In the genomic region with DNA sequence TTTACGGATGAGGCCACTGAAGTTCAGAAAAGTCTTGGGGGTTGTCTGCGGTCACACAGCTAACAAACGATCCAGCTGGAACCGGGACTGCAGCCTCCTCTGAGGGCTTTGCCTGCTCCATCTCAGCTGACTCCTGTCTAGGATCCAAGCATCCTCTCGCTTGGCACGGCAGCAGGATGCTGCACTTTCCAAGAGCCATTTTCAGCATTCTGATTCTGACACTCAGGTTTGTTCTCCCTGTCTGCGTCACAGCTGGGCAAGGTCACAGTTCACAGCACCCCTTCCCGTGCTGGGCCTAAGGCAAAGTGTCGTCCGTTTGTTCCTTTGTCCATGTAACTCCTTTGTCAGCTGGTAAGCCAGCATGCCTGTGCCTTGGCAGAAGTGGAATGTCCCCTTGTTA, we compare ENCODE assay signal across 10 mouse cellular contexts.
DNase-seq lines count a peak whose midpoint lies in the region; ATAC-seq lines count a peak whose summit lies in the region.
"Had no signal": no experiment of that assay in that cellular context is flagged by ENCODE, and none has a peak within 500 bp of the region (broad histone marks: within the 10 kb centered on the region; RNA-seq: fewer than 3 reads in every experiment).

No protein-coding gene starts in this region.

- no peak overlapping the region for H3K4me3 ChIP-seq in heart, embryonic 10.5 days
- H3K4me3 ChIP-seq in midbrain, embryonic 11.5 days (ENCODE audit: low read depth, low read length), result no peak overlapping the region

- no peaks in the 10 kb centered on the region for H3K27me3 ChIP-seq in heart, embryonic 10.5 days (ENCODE audit: insufficient read depth, poor library complexity, severe bottlenecking)
- no peaks in the 10 kb centered on the region for H3K27me3 ChIP-seq in midbrain, embryonic 11.5 days (ENCODE audit: control insufficient read depth, insufficient read depth, low read length)

- 79% methylated on average over 10 of the region's 10 CpGs for WGBS in heart, embryonic 10.5 days
- WGBS in midbrain, embryonic 11.5 days, result 70% methylated on average over 10 of the region's 10 CpGs

- H3K9me3 ChIP-seq in heart, embryonic 10.5 days, result no peaks in the 10 kb centered on the region
- no peaks in the 10 kb centered on the region for H3K9me3 ChIP-seq in midbrain, embryonic 11.5 days (ENCODE audit: control insufficient read depth, low read length)

- peaks cover 53% of the 10 kb centered on the region for H3K36me3 ChIP-seq in heart, embryonic 10.5 days
- peaks cover 24% of the 10 kb centered on the region for H3K36me3 ChIP-seq in midbrain, embryonic 11.5 days (ENCODE audit: control insufficient read depth, insufficient read depth, low read length)

- peaks cover 65% of the 10 kb centered on the region for H3K4me1 ChIP-seq in heart, embryonic 10.5 days
- H3K4me1 ChIP-seq in midbrain, embryonic 11.5 days (ENCODE audit: control insufficient read depth, insufficient read depth, low read length), result peaks cover 70% of the 10 kb centered on the region

- H3K27ac ChIP-seq in heart, embryonic 10.5 days, result peak overlapping the region; percentile 91
- peak overlapping the region; percentile 93 for H3K27ac ChIP-seq in midbrain, embryonic 11.5 days (ENCODE audit: low read depth, low read length)

- H3K4me2 ChIP-seq in midbrain, embryonic 11.5 days, result no peak overlapping the region

- peak overlapping the region; percentile 39; the same call in 1 of the 2 replicates for H3K9ac ChIP-seq in midbrain, embryonic 11.5 days (ENCODE audit: low read length)

- ATAC-seq in midbrain, embryonic 11.5 days (ENCODE audit: low FRiP score), result no peak
- ATAC-seq: intestine, embryonic 16.5 days had no signal

- peak; percentile 54 for DNase-seq in cerebellum, adult 8-10 months
- DNase-seq in cerebellum, postnatal 25 days, result peak; percentile 67 to 69
- no peak for DNase-seq in heart, embryonic 10.5 days (ENCODE audit: low spot score)
- no peak for DNase-seq in midbrain, embryonic 11.5 days (ENCODE audit: low spot score, missing footprints)
- DNase-seq in lung, adult 18-20 months, result no peak
- no peak for DNase-seq in frontal cortex, postnatal 14 days (ENCODE audit: low spot score in 2 of 2)
- no peak for DNase-seq in yolk sac, embryonic 10.5 days (ENCODE audit: low spot score)
- DNase-seq: right cerebral cortex, postnatal 14 days; thymus, postnatal 36 days had no signal

Comparison
In these comparisons a context has a peak if more than half of its experiments do, and no peak if none do; other contexts are left out.
1. DNase-seq: peak in cerebellum, adult 8-10 months (single experiment) and cerebellum, postnatal 25 days (2 of 2); none in heart, embryonic 10.5 days (single experiment), midbrain, embryonic 11.5 days (single experiment), lung, adult 18-20 months (0 of 2), frontal cortex, postnatal 14 days (0 of 2) and yolk sac, embryonic 10.5 days (single experiment).